Mouse (Mus musculus) heart, postnatal 0 days (tissue): ENCODE results near the gene Gm11127.

Experiments used
- CTCF ChIP-seq: IDR thresholded peaks from 2 replicates; pipeline ENCODE4 v1.5.1; 2016; ENCODE audit warnings: antibody characterized with exemption, control low read depth, low read depth
- EP300 ChIP-seq: IDR thresholded peaks from 2 replicates; pipeline ENCODE4 v1.6.1; 2016; ENCODE audit warnings: antibody characterized with exemption, low read depth

DNA sequence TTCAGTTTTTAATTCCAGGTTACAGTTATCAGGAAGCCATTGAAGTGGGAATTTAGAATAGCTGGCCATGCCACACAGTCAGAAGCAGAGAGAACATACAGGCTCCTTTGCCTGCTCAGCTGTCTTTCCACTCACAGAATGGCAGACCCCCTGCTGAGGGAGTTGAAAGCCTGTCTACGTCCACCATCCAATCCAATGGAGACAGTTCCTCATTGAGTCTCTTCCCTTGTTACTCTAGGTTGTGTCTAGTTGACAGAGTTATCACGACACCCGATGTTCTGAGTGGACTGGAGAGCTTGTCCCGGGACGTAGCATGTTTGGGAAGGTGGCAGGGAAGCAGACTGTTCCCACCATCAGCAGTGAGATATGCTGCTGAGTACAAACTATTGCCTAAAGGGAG is 33.0 kb downstream of the Gm11127 start:
- TF ChIP-seq CTCF (no peak), EP300 (no peak)
